Mouse (Mus musculus): ENCODE data around the gene Col1a1.

The Col1a1 gene

GRCm38 (mm10) chr11:94936045-94936444, at the start of gene Col1a1:
TSS of gene Col1a1 (plus strand) at chr11:94936224.
- DNase-seq (ENCODE audit: low read depth, low spot score) = no peak

GRCm38 (mm10) chr11:94891155-94891554, 44.9 kb upstream of the Col1a1 start:
- DNase-seq (ENCODE audit: low read depth, low spot score) = no peak

- no peak for DNase-seq (ENCODE audit: low read depth, low spot score)
These were observed 39.2 kb upstream of the Col1a1 start for GRCm38 (mm10) chr11:94896753-94897376.

GRCm38 (mm10) chr11:94901231-94901630, 34.8 kb upstream of the Col1a1 start:
- no peak for DNase-seq (ENCODE audit: low read depth, low spot score)

- DNase-seq (ENCODE audit: low read depth, low spot score) = no peak
These were observed 31.7 kb upstream of the Col1a1 start for GRCm38 (mm10) chr11:94904306-94904705.

GRCm38 (mm10) chr11:94910971-94911370, 25.1 kb upstream of the Col1a1 start:
- no peak for DNase-seq (ENCODE audit: low read depth, low spot score)

GRCm38 (mm10) chr11:94912568-94912967, 23.5 kb upstream of the Col1a1 start:
- no peak for DNase-seq (ENCODE audit: low read depth, low spot score)

- no peak for DNase-seq (ENCODE audit: low read depth, low spot score)
These were observed 22.5 kb upstream of the Col1a1 start for GRCm38 (mm10) chr11:94913302-94914090.

- DNase-seq (ENCODE audit: low read depth, low spot score) = no peak
These were observed 20.2 kb upstream of the Col1a1 start for GRCm38 (mm10) chr11:94915675-94916403.

GRCm38 (mm10) chr11:94916477-94916876, 19.5 kb upstream of the Col1a1 start:
- no peak for DNase-seq (ENCODE audit: low read depth, low spot score)

- no peak for DNase-seq (ENCODE audit: low read depth, low spot score)
These were observed 18.3 kb upstream of the Col1a1 start for GRCm38 (mm10) chr11:94917717-94918116.

GRCm38 (mm10) chr11:94920996-94921401, 15.0 kb upstream of the Col1a1 start:
- DNase-seq (ENCODE audit: low read depth, low spot score) = no peak

GRCm38 (mm10) chr11:94924977-94925376, 11.0 kb upstream of the Col1a1 start:
- DNase-seq (ENCODE audit: low read depth, low spot score) = no peak

- DNase-seq (ENCODE audit: low read depth, low spot score) = no peak
These were observed 9.6 kb upstream of the Col1a1 start for GRCm38 (mm10) chr11:94926431-94926830.

GRCm38 (mm10) chr11:94927771-94928291, 8.2 kb upstream of the Col1a1 start:
- no peak for DNase-seq (ENCODE audit: low read depth, low spot score)

GRCm38 (mm10) chr11:94928820-94929219, 7.2 kb upstream of the Col1a1 start:
- DNase-seq (ENCODE audit: low read depth, low spot score) = no peak

- no peak for DNase-seq (ENCODE audit: low read depth, low spot score)
These were observed 6.4 kb upstream of the Col1a1 start for GRCm38 (mm10) chr11:94929599-94929998.

- no peak for DNase-seq (ENCODE audit: low read depth, low spot score)
These were observed 5.9 kb upstream of the Col1a1 start for GRCm38 (mm10) chr11:94930151-94930550.

GRCm38 (mm10) chr11:94933584-94933983, 2.4 kb upstream of the Col1a1 start:
- DNase-seq (ENCODE audit: low read depth, low spot score) = no peak

GRCm38 (mm10) chr11:94934526-94934925, 1.5 kb upstream of the Col1a1 start:
- DNase-seq (ENCODE audit: low read depth, low spot score) = no peak

- peak; percentile 59 for DNase-seq (ENCODE audit: low read depth, low spot score)
These were observed 849 bp downstream of the Col1a1 start for GRCm38 (mm10) chr11:94936851-94937295.

- DNase-seq (ENCODE audit: low read depth, low spot score) = no peak
These were observed 1.3 kb downstream of the Col1a1 start for GRCm38 (mm10) chr11:94937335-94937781.

Data from retina, adult 2 months (tissue).